Mouse (Mus musculus) thymus, adult 2 months (tissue): ENCODE results near the gene Igbp1.

Source experiments
- CTCF ChIP-seq: fragments of 200-500 bp; IDR thresholded peaks from 2 replicates; pipeline ENCODE4 v1.5.1; 2012; ENCODE audit warnings: mild to moderate bottlenecking, control low read depth, low read length, moderate library complexity, borderline replicate concordance; ENCODE audit not compliant: control insufficient read depth, poor library complexity, insufficient read depth; ENCODE audit errors: extremely low read depth
- POLR2A ChIP-seq: fragments of 200-500 bp; IDR thresholded peaks from 2 replicates; pipeline ENCODE4 v1.6.1; 2012; ENCODE audit warnings: mild to moderate bottlenecking, low read length, control low read depth, moderate library complexity; ENCODE audit not compliant: control insufficient read depth, poor library complexity, insufficient read depth; ENCODE audit errors: extremely low read depth

DNA sequence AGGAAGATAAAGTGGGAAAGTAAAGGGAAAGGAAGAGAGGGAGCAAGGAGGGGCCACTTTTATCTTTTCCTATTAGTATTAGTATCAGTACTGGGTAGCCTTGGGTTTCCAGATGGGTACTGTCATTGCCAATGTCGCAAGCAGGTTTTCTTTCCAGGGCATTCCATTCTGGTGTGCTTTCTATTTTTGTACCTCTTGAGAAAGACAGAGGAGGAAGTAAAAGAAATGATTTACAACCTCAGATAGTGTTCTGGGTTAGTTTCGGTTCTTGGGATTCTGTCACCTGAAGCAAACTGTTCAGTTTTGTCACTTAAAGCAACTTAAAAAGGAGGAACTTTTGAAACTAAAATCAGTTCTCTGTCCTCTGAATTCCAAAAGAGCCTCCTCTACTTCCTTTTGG, 24.4 kb downstream of the Igbp1 start:
- no peak for TF ChIP-seq POLR2A
- no peak for TF ChIP-seq CTCF
